Mouse (Mus musculus): ENCODE data around the gene Olfr126. TPM values are rescaled to one million over a fixed set of nuclear protein-coding genes. Genes with fewer than 3 reads are reported as not detected.

The Olfr126 gene
- not detected in 2 replicates for polyA plus RNA-seq (2016; fragmentation: Nextera tagmentation; extraction: Ambion mirVana)

- no peak within 1 kb of the TSS for H3K4me3 ChIP-seq
- no peak within 1 kb of the TSS for H3K9ac ChIP-seq
- H3K36me3 ChIP-seq: no peaks in the 10 kb centered on the region
- H3K27ac ChIP-seq: no peak within 1 kb of the TSS
- H3K4me1 ChIP-seq: no peaks in the 10 kb centered on the region
- H3K27me3 ChIP-seq: no peaks in the 10 kb centered on the region
- no peaks in the 10 kb centered on the region for H3K9me3 ChIP-seq
- ATAC-seq (ENCODE audit: insufficient number of reproducible peaks, insufficient read depth, low FRiP score, low TSS enrichment): no peak
- no peak within 1 kb of the TSS for H3K4me2 ChIP-seq (replicated peaks)
Measured at GRCm38 (mm10) chr17:37847183-37847582, at the start of gene Olfr126. Gene Olfr126 (plus strand): TSS chr17:37847483.

- Histone ChIP-seq H3K9ac (no peak within 1 kb of the TSS), H3K4me3 (no peak within 1 kb of the TSS), H3K27me3 (no peaks in the 10 kb centered on the region), H3K27ac (no peak within 1 kb of the TSS), H3K4me1 (no peaks in the 10 kb centered on the region), H3K9me3 (no peaks in the 10 kb centered on the region), H3K4me2 (replicated peaks) (no peak within 1 kb of the TSS), H3K36me3 (no peaks in the 10 kb centered on the region)
- WGBS: 84% methylated on average over 3 of the region's 3 CpGs
- ATAC-seq (ENCODE audit: insufficient number of reproducible peaks, insufficient read depth, low FRiP score, low TSS enrichment): no peak
Measured at GRCm38 (mm10) chr17:37799588-37799987, 47.7 kb upstream of the Olfr126 start, which contains the start of gene Olfr124. Gene Olfr124 (plus strand): TSS chr17:37799888.

- H3K9me3 ChIP-seq: no peaks in the 10 kb centered on the region
- H3K4me1 ChIP-seq: no peaks in the 10 kb centered on the region
- no peak within 1 kb of the TSS for H3K9ac ChIP-seq
- ATAC-seq (ENCODE audit: insufficient number of reproducible peaks, insufficient read depth, low FRiP score, low TSS enrichment): no peak
- no peaks in the 10 kb centered on the region for H3K36me3 ChIP-seq
- no peak within 1 kb of the TSS for H3K4me2 ChIP-seq (replicated peaks)
- no peak within 1 kb of the TSS for H3K27ac ChIP-seq
- no peaks in the 10 kb centered on the region for H3K27me3 ChIP-seq
- H3K4me3 ChIP-seq: no peak within 1 kb of the TSS
Measured at GRCm38 (mm10) chr17:37832649-37833048, 14.6 kb upstream of the Olfr126 start, which contains the start of gene Olfr125. Gene Olfr125 (plus strand): TSS chr17:37832949.

GRCm38 (mm10) chr17:37863901-37864300 is 16.6 kb downstream of the Olfr126 start:
- no peaks in the 10 kb centered on the region for H3K36me3 ChIP-seq
- ATAC-seq (ENCODE audit: insufficient number of reproducible peaks, insufficient read depth, low FRiP score, low TSS enrichment): no peak
- H3K9me3 ChIP-seq: no peaks in the 10 kb centered on the region
- H3K4me3 ChIP-seq: no peak overlapping the region
- WGBS: 72% methylated on average over 2 of the region's 2 CpGs
- H3K4me2 ChIP-seq (replicated peaks): no peak overlapping the region
- no peak overlapping the region for H3K9ac ChIP-seq
- no peaks in the 10 kb centered on the region for H3K27me3 ChIP-seq
- H3K27ac ChIP-seq: no peak overlapping the region
- H3K4me1 ChIP-seq: no peaks in the 10 kb centered on the region

- H3K4me2 ChIP-seq (replicated peaks): no peak overlapping the region
- no peak overlapping the region for H3K9ac ChIP-seq
- H3K27me3 ChIP-seq: no peaks in the 10 kb centered on the region
- H3K36me3 ChIP-seq: no peaks in the 10 kb centered on the region
- H3K27ac ChIP-seq: no peak overlapping the region
- 22% methylated on average over 8 of the region's 8 CpGs for WGBS
- H3K4me3 ChIP-seq: no peak overlapping the region
- no peaks in the 10 kb centered on the region for H3K4me1 ChIP-seq
- no peaks in the 10 kb centered on the region for H3K9me3 ChIP-seq
- ATAC-seq (ENCODE audit: insufficient number of reproducible peaks, insufficient read depth, low FRiP score, low TSS enrichment): no peak
Measured at GRCm38 (mm10) chr17:37869676-37870205, 22.5 kb downstream of the Olfr126 start.

- H3K4me3 ChIP-seq: no peak overlapping the region
- ATAC-seq (ENCODE audit: insufficient number of reproducible peaks, insufficient read depth, low FRiP score, low TSS enrichment): no peak
- WGBS: 76% methylated on average over 3 of the region's 3 CpGs
- H3K9me3 ChIP-seq: no peaks in the 10 kb centered on the region
- no peaks in the 10 kb centered on the region for H3K36me3 ChIP-seq
- no peaks in the 10 kb centered on the region for H3K4me1 ChIP-seq
- no peak overlapping the region for H3K27ac ChIP-seq
- H3K27me3 ChIP-seq: no peaks in the 10 kb centered on the region
- no peak overlapping the region for H3K9ac ChIP-seq
- H3K4me2 ChIP-seq (replicated peaks): no peak overlapping the region
Measured at GRCm38 (mm10) chr17:37873830-37874229, 26.5 kb downstream of the Olfr126 start.

- H3K36me3 ChIP-seq: no peaks in the 10 kb centered on the region
- no peak for ATAC-seq (ENCODE audit: insufficient number of reproducible peaks, insufficient read depth, low FRiP score, low TSS enrichment)
- WGBS: 69% methylated on average over 1 of the region's 1 CpGs
- no peak within 1 kb of the TSS for H3K27ac ChIP-seq
- H3K4me1 ChIP-seq: no peaks in the 10 kb centered on the region
- H3K9me3 ChIP-seq: no peaks in the 10 kb centered on the region
- H3K4me3 ChIP-seq: no peak within 1 kb of the TSS
- H3K27me3 ChIP-seq: no peaks in the 10 kb centered on the region
- no peak within 1 kb of the TSS for H3K4me2 ChIP-seq (replicated peaks)
- no peak within 1 kb of the TSS for H3K9ac ChIP-seq
Measured at GRCm38 (mm10) chr17:37900137-37900536, 52.9 kb downstream of the Olfr126 start, which contains the start of gene Olfr127. Gene Olfr127 (plus strand): TSS chr17:37900437.

Other genes with a start within 250 kb of the Olfr126 start
- gene Olfr115, start 220.4 kb upstream of the Olfr126 start, polyA plus RNA-seq (2016; fragmentation: Nextera tagmentation; extraction: Ambion mirVana): not detected in 2 replicates
- gene Olfr116, start 220.3 kb upstream of the Olfr126 start, polyA plus RNA-seq (2016; fragmentation: Nextera tagmentation; extraction: Ambion mirVana): not detected in 2 replicates
- not detected in 2 replicates for gene Olfr117, start 183.7 kb upstream of the Olfr126 start, polyA plus RNA-seq (2016; fragmentation: Nextera tagmentation; extraction: Ambion mirVana)
- not detected in 2 replicates for gene Olfr118, start 180.5 kb upstream of the Olfr126 start, polyA plus RNA-seq (2016; fragmentation: Nextera tagmentation; extraction: Ambion mirVana)
- gene Olfr119, start 150.9 kb upstream of the Olfr126 start, polyA plus RNA-seq (2016; fragmentation: Nextera tagmentation; extraction: Ambion mirVana): not detected in 2 replicates
- gene Olfr120, start 125.7 kb upstream of the Olfr126 start, polyA plus RNA-seq (2016; fragmentation: Nextera tagmentation; extraction: Ambion mirVana): not detected in 2 replicates
- gene Olfr121, start 98.6 kb upstream of the Olfr126 start, polyA plus RNA-seq (2016; fragmentation: Nextera tagmentation; extraction: Ambion mirVana): not detected in 2 replicates
- not detected in 2 replicates for gene Olfr122, start 78.9 kb upstream of the Olfr126 start, polyA plus RNA-seq (2016; fragmentation: Nextera tagmentation; extraction: Ambion mirVana)
- gene Olfr123, start 54.0 kb upstream of the Olfr126 start, polyA plus RNA-seq (2016; fragmentation: Nextera tagmentation; extraction: Ambion mirVana): not detected in 2 replicates
- gene Olfr124, start 47.6 kb upstream of the Olfr126 start, polyA plus RNA-seq (2016; fragmentation: Nextera tagmentation; extraction: Ambion mirVana): not detected in 2 replicates
- gene Olfr125, start 14.5 kb upstream of the Olfr126 start, polyA plus RNA-seq (2016; fragmentation: Nextera tagmentation; extraction: Ambion mirVana): not detected in 2 replicates
- gene Olfr127, start 53.0 kb downstream of the Olfr126 start, polyA plus RNA-seq (2016; fragmentation: Nextera tagmentation; extraction: Ambion mirVana): not detected in 2 replicates
- gene Olfr128, start 73.1 kb downstream of the Olfr126 start, polyA plus RNA-seq (2016; fragmentation: Nextera tagmentation; extraction: Ambion mirVana): not detected in 2 replicates
- gene Olfr761, start 105.6 kb downstream of the Olfr126 start, polyA plus RNA-seq (2016; fragmentation: Nextera tagmentation; extraction: Ambion mirVana): not detected in 2 replicates
- gene Olfr129, start 212.6 kb downstream of the Olfr126 start, polyA plus RNA-seq (2016; fragmentation: Nextera tagmentation; extraction: Ambion mirVana): not detected in 2 replicates
- not detected in 2 replicates for gene Olfr130, start 216.4 kb downstream of the Olfr126 start, polyA plus RNA-seq (2016; fragmentation: Nextera tagmentation; extraction: Ambion mirVana)
- gene Olfr131, start 241.2 kb downstream of the Olfr126 start, polyA plus RNA-seq (2016; fragmentation: Nextera tagmentation; extraction: Ambion mirVana): not detected in 2 replicates

Data from embryonic facial prominence, embryonic 12.5 days (tissue).